Mouse (Mus musculus) kidney, postnatal 0 days (tissue): ENCODE measurements at regions not wholly inside any gene's neighbourhood (a gene's known extent, or its start where the extent isn't known, plus 50 kb on each side); places are given as distances from the start of the nearest gene placed in this dataset.

Source experiments
- ATAC-seq: fragments of 200-750 bp; cut with Nextera tagmentation; replicated peaks from 2 replicates; pipeline ENCODE4 v1.8.0; 2017; ENCODE audit warnings: low read depth, moderate number of reproducible peaks, moderate TSS enrichment, moderate library complexity; ENCODE audit not compliant: low FRiP score
- DNase-seq: peaks from one replicate; pipeline ENCODE4 v3.0.0-alpha.2; 2016; ENCODE audit warnings: low spot score
- H3K27ac ChIP-seq: fragments of 300-500 bp; sonication (generic); 2 replicates; pipeline ENCODE4 v1.5.1; 2014; ENCODE audit warnings: mild to moderate bottlenecking
- H3K27me3 ChIP-seq: fragments of 300-500 bp; sonication (generic); 2 replicates; pipeline ENCODE4 v1.6.1; 2014; ENCODE audit warnings: low read length, mixed read lengths; ENCODE audit not compliant: insufficient read depth
- H3K36me3 ChIP-seq: fragments of 300-500 bp; sonication (generic); 2 replicates; pipeline ENCODE4 v1.6.1; 2014; ENCODE audit warnings: low read length, mixed read lengths; ENCODE audit not compliant: insufficient read depth
- H3K4me1 ChIP-seq: fragments of 300-500 bp; sonication (generic); replicated peaks from 2 replicates; pipeline ENCODE4 v1.6.1; 2014; ENCODE audit warnings: antibody characterized with exemption, low read length, mixed read lengths; ENCODE audit not compliant: insufficient read depth
- H3K4me2 ChIP-seq: fragments of 300-500 bp; sonication (generic); 2 replicates; pipeline ENCODE4 v1.6.1; 2014; ENCODE audit warnings: mild to moderate bottlenecking, low read length, moderate library complexity, mixed read lengths
- H3K4me3 ChIP-seq: fragments of 300-500 bp; sonication (generic); replicated peaks from 2 replicates; pipeline ENCODE4 v1.5.1; 2014; ENCODE audit warnings: low read depth, low read length
- H3K9ac ChIP-seq: fragments of 300-500 bp; sonication (generic); 2 replicates; pipeline ENCODE4 v1.6.1; 2014; ENCODE audit warnings: low read depth, low read length
- H3K9me3 ChIP-seq: fragments of 300-500 bp; sonication (generic); replicated peaks from 2 replicates; pipeline ENCODE4 v1.6.1; 2016; ENCODE audit warnings: low read length, inconsistent platforms, mixed read lengths
- CTCF ChIP-seq: IDR thresholded peaks from 2 replicates; pipeline ENCODE4 v1.5.1; 2016; ENCODE audit warnings: antibody characterized with exemption, low read depth, mild to moderate bottlenecking, moderate library complexity
- WGBS: fragments of 180-500 bp; shearing (Covaris S2); extraction: QIAGEN DNeasy Blood & Tissue Kit; methylation state at CpG from one replicate; pipeline ENCODE4 v1.1.7; 2014; 5-methylcytosine and 5-hydroxymethylcytosine counted together

- Histone ChIP-seq H3K4me2 (no peak overlapping the region), H3K36me3 (no peaks in the 10 kb centered on the region), H3K4me3 (no peak overlapping the region), H3K9me3 (no peaks in the 10 kb centered on the region), H3K27me3 (no peaks in the 10 kb centered on the region), H3K27ac (no peak overlapping the region), H3K9ac (no peak overlapping the region), H3K4me1 (no peaks in the 10 kb centered on the region; the same call in 1 of the 2 replicates)
- 80% methylated on average over 13 of the region's 13 CpGs for WGBS
- ATAC-seq: no peak
- DNase-seq: no peak
- no peak for TF ChIP-seq CTCF
Measured at GRCm38 (mm10) chr17:62507766-62508485, 373.2 kb downstream of the Efna5 start.

DNA sequence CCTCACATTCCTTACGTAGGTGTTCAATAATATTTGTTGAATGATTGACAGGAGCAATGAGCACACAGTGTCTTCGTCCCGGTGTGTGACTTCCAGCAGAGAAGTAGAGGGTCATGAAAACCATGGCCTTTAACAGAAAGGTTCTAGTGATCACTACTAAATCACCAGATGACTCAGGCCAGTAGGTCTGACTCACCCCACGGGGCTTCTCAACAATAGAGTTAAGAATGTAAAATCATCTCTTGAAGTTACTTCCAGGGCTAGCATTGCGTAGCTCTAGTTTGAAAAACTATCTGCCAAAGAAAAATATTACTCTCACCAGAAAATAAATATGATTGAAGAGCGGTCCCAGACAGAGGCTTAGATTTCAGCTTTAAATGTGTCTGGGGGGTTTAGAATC lies 376.4 kb downstream of the Efna5 start:
- Histone ChIP-seq H3K4me1 (no peaks in the 10 kb centered on the region; the same call in 1 of the 2 replicates), H3K9me3 (no peaks in the 10 kb centered on the region), H3K27me3 (no peaks in the 10 kb centered on the region), H3K9ac (no peak overlapping the region), H3K4me3 (no peak overlapping the region), H3K36me3 (no peaks in the 10 kb centered on the region), H3K4me2 (no peak overlapping the region), H3K27ac (no peak overlapping the region)
- 47% methylated on average over 6 of the region's 6 CpGs for WGBS
- DNase-seq (no peak), ATAC-seq (no peak)
- no peak for TF ChIP-seq CTCF

DNA sequence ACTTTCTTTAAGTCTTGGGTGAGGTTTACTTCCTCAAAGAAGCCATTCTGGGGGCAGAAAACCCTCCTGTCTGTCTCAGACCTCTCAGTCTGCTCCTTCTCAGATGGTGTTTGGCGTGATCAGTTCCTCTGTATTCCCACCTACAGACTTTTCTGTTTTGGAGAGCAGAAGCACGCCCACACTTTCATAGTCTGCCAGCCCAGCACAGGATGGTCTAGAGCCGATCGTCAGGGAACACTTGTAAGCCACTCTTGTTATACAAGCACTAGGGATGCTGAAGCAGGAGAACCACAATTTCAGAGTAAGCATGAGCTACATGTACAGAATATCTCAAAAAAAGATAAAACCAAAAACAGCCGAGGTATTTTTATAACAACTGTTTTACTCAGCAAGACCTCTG lies 410.4 kb downstream of the Efna5 start:
- Histone ChIP-seq H3K4me3 (no peak overlapping the region), H3K4me2 (no peak overlapping the region), H3K27me3 (no peaks in the 10 kb centered on the region), H3K36me3 (no peaks in the 10 kb centered on the region), H3K4me1 (no peaks in the 10 kb centered on the region), H3K27ac (no peak overlapping the region), H3K9ac (no peak overlapping the region), H3K9me3 (no peaks in the 10 kb centered on the region)
- 89% methylated on average over 5 of the region's 5 CpGs for WGBS
- DNase-seq: no peak
- TF ChIP-seq CTCF: no peak
- ATAC-seq: no peak

DNA sequence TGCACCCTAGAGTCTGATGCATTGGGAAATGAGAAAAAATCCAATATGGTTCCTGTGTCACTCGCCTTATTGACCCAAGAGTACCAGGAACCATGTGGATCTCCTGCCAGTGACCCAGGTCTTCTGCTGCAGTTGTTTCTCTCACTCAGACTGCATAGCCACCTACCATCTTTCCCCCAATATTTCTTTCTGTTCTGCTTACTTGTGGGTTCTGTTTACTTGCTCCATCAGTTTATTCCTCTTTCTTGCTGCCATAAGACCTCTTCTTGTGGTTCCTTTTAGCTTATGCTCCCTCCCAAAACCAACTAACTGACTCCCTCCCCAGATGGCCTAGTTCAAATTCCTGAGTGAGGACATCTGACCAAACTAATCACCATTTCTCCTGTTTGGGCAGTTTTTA lies 411.8 kb downstream of the Efna5 start:
- no peaks in the 10 kb centered on the region for H3K27me3 ChIP-seq
- no peak overlapping the region for H3K27ac ChIP-seq
- WGBS: 88% methylated on average over 1 of the region's 1 CpGs
- TF ChIP-seq CTCF: no peak
- DNase-seq (no peak), ATAC-seq (no peak)
- no peaks in the 10 kb centered on the region for H3K36me3 ChIP-seq
- H3K4me1 ChIP-seq: no peaks in the 10 kb centered on the region
- H3K4me3 ChIP-seq: no peak overlapping the region
- no peak overlapping the region for H3K9ac ChIP-seq
- no peak overlapping the region for H3K4me2 ChIP-seq
- no peaks in the 10 kb centered on the region for H3K9me3 ChIP-seq

GRCm38 (mm10) chr17:62468859-62469258 lies 412.3 kb downstream of the Efna5 start:
- Histone ChIP-seq H3K36me3 (no peaks in the 10 kb centered on the region), H3K9ac (no peak overlapping the region), H3K4me2 (no peak overlapping the region), H3K4me3 (no peak overlapping the region), H3K9me3 (no peaks in the 10 kb centered on the region), H3K27me3 (no peaks in the 10 kb centered on the region), H3K4me1 (no peaks in the 10 kb centered on the region), H3K27ac (no peak overlapping the region)
- ATAC-seq (no peak), DNase-seq (no peak)
- 73% methylated on average over 7 of the region's 7 CpGs for WGBS
- TF ChIP-seq CTCF: no peak

- no peaks in the 10 kb centered on the region for H3K27me3 ChIP-seq
- H3K4me2 ChIP-seq: no peak overlapping the region
- 90% methylated on average over 5 of the region's 5 CpGs for WGBS
- no peak overlapping the region for H3K4me3 ChIP-seq
- no peaks in the 10 kb centered on the region for H3K4me1 ChIP-seq
- H3K9me3 ChIP-seq: no peaks in the 10 kb centered on the region
- H3K27ac ChIP-seq: no peak overlapping the region
- ATAC-seq: no peak
- DNase-seq: no peak
- H3K9ac ChIP-seq: no peak overlapping the region
- TF ChIP-seq CTCF: no peak
- no peaks in the 10 kb centered on the region for H3K36me3 ChIP-seq
Measured at GRCm38 (mm10) chr17:62467072-62467471, 414.0 kb downstream of the Efna5 start.

GRCm38 (mm10) chr17:62464994-62465393 lies 416.1 kb downstream of the Efna5 start:
- ATAC-seq: no peak
- Histone ChIP-seq H3K9ac (no peak overlapping the region), H3K9me3 (no peaks in the 10 kb centered on the region), H3K36me3 (no peaks in the 10 kb centered on the region), H3K4me3 (no peak overlapping the region), H3K4me1 (no peaks in the 10 kb centered on the region), H3K4me2 (no peak overlapping the region), H3K27ac (no peak overlapping the region), H3K27me3 (no peaks in the 10 kb centered on the region)
- 76% methylated on average over 4 of the region's 4 CpGs for WGBS
- no peak for TF ChIP-seq CTCF
- no peak for DNase-seq
